Mouse (Mus musculus) right cerebral cortex, postnatal 36 days (tissue): ENCODE data around the gene Phldb2.

Source experiments
- DNase-seq, 2 experiments: peaks; one replicate each; pipeline ENCODE4 v3.0.0; 2022; ENCODE audit warnings: low spot score in 2 of 2, mixed read lengths in 1 of 2

Phldb2 gene

DNA sequence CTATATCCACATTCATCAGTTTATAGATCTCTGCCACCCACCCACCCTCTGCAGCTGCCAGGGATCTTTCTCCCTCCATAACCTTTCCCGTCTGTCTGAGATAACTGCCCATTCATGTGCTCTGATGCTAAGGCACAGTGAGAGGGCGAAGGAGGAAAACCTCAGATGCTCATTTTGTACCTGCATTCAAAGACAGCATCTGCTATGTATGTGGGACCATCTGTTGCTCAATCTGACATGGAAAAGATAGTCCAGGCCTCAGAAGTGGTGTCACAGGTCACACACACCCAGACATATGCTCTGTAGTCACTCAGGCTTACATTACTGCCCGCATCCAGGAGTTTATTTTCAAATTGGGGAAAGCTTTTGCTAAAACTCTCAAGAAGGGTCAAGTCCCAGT is 112.4 kb downstream of the Phldb2 start:
- DNase-seq = no peak

GRCm38 (mm10) chr16:45837541-45838342 is 115.7 kb downstream of the Phldb2 start:
- no peak for DNase-seq

DNA sequence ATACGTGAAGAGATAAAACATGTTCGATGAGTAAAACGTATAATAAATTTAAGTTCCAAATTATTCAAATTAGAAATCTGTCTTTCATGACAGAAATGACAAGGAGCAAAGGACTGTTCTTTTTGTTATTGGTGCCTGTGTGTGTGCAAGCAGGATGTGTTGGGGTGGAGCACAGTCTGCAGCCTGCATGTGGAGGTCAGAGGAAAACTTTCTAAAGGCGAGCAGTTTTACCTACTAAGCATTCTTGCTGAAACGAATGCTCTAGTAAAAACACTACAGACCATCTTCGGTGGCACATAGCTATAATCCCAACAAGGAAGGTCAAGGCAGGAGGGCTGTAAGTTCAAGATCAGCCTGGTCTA is 120.7 kb downstream of the Phldb2 start:
- DNase-seq = no peak

- DNase-seq = no peak
Observed at GRCm38 (mm10) chr16:45832061-45832746, 121.2 kb downstream of the Phldb2 start.

GRCm38 (mm10) chr16:45831094-45831872 is 122.1 kb downstream of the Phldb2 start:
- no peak for DNase-seq

DNA sequence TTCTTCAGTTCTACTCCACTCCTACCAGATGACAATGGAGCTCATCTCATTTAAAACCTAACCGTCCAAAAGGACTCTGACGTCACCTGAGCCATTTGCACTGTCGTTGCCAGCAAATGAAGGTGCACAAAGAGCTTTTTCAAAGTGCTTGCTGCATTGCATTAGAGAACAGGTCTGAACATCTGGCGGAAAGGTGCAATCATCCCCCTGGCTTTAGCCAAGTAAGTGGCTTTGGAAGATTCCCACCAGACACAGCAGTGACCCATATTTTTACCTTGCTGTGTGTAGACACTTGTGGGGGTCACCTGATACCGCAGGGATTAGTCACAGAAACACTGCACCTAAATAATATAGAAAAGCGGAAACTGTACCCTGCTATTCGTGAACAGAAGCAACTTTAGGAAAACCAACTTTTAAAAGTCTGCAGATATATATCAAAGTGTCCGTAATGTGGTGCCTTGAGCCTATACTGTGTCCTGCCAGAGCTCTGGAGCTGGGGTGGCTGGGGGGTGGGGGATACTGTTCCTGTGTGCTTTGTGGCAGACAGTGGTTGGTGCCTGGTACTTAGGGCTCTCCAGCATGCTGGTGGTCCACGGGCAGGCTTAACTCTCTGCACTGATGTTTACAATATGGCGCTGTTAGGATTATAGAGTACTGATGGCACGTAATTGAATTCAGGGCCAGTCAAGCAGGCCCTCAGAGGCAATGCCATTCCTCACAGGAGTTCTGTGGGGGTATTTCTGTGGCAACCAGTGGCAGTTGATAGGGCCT is 123.1 kb downstream of the Phldb2 start:
- no peak for DNase-seq

DNA sequence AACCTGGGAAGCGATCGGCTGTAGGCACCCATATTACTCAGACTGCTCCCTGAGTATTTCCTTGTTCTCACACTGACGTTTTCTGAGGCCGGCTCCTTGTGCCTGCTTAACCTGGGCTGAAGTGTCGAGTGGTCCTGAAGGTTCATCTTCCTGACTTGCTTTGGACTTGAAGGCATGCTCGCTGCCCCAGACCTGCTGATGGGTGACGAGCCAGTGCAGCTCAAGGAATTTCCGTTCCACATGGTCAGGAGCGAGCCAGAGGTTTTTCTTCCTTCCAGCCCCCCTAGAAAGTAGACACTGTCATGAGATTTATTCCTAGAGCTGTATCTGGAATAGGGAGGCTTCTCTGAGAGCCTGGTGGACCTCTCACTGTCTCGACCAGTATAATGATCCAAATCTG is 128.1 kb downstream of the Phldb2 start:
- DNase-seq = no peak

DNA sequence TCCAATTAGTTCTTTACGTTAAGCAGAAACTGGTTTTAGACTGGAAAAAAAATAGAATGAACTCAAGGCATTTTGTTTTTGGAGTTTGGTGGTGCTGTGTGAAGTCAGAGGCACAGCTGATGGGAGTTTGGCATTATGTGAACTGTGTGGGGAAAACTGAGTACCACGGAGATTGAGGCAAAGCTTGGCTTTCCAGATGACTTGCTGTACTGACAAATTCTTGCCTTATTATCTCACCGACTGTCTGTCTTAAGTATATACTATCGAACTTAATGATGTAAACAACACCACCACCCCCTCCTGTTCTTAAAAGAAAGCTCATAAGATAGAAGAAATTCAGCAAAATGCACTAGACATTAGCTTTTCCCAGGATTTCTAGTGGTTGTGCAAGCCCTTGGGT is 129.4 kb downstream of the Phldb2 start:
- no peak for DNase-seq

DNA sequence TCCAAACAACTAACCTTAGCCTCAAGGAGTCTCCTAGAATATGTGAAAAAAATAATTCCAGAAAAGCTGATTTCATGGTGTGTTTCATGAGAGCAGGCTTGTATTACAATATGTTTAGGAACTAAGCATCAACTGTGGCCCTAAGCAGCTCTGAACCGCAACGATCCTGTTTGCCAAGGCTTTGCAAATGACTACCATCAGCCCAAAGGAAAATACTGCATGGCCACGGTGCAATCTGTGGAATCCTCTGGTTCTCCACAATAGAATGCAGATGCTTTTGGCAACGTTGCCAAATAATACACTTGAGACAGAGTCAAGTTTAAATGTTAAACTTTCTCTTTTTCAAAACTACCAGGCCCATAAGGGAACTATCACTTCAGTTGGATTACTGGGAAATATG is 133.5 kb downstream of the Phldb2 start:
- DNase-seq = no peak

GRCm38 (mm10) chr16:45817795-45818194 is 135.6 kb downstream of the Phldb2 start:
- DNase-seq = no peak

GRCm38 (mm10) chr16:45816670-45817069 is 136.7 kb downstream of the Phldb2 start:
- DNase-seq = no peak

DNA sequence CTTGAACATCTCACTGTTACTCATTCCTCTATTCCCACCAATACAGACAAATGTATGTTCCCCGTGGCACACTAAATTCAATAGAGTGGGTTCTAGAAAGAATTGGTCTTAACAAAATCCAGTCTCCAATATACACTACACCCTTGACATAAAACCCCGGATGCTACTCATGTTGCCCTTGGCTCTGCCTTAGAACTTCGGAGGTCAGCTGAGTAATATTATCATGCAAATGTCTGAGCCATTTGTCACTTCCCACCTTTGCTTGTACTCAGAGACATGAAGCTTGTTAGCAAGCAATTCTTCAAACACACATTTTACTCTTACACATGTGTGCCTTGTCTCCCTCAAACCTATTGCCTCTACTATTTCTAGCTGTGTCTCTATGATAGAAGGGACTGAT is 138.8 kb downstream of the Phldb2 start:
- no peak for DNase-seq

GRCm38 (mm10) chr16:45811788-45812187 is 141.6 kb downstream of the Phldb2 start:
- no peak for DNase-seq

- DNase-seq = peak; percentile 48 to 72
Observed at GRCm38 (mm10) chr16:45810829-45811326, 142.5 kb downstream of the Phldb2 start.

DNA sequence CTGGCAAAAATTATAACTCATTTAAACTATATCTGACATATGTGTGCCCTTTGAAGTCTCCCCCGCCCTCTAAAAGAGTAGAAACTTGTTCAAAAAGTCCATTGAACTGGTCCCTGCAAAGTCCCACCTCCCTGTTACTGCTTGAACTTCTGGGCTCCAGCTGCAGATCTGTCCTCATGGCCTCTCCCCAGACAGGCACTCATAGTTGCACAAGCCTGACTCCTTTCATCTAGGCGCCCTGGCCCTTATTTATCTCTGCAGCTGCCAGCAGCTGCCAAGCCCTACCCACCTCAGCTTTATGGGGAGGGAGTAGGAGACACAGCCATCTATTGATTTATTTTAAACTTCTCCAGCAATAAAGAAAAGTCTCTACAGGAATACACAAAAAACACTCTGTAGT is 143.2 kb downstream of the Phldb2 start:
- no peak for DNase-seq

- no peak for DNase-seq
Observed at GRCm38 (mm10) chr16:45804708-45805107, 148.7 kb downstream of the Phldb2 start.

- DNase-seq = no peak
Observed at GRCm38 (mm10) chr16:45800406-45800805, 153.0 kb downstream of the Phldb2 start.

DNA sequence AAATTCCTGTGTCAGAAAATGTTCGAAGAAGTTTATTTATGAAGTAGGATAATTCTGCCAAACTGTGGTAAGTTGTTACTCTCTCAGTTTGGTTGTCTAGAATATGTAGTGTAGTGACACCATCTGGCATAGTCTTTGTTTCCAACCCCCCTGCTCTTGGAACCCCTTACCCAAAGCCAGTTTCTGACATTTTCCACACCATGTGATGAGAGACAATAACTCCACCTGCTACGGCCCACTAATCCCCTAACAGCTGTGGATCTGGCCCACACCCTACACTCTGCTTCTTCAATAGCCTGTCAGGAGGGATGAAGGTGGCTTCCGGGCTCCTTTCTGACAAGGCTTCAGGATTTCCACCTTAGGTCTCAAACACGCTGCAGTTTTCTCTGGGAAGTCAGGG is 154.2 kb downstream of the Phldb2 start:
- DNase-seq = no peak

DNA sequence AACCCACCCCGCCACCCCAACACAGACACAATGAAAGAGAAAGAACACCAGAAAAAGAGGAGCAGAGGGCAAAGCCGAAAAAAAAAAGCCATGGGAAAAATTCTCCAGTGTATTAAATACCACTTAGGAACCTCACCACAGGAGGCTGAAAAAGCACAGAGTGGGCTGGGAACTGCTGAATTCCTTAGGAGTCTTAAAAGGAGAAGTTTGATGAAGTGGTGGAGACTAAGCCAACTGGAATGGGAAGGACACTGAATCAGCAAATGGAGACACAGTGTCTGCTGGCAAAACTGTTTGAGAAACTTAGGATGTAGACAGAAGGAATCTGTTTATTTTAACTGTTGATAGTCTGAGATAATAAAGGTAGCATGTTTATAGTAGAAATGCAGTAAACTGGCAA is 154.8 kb downstream of the Phldb2 start:
- DNase-seq = no peak

DNA sequence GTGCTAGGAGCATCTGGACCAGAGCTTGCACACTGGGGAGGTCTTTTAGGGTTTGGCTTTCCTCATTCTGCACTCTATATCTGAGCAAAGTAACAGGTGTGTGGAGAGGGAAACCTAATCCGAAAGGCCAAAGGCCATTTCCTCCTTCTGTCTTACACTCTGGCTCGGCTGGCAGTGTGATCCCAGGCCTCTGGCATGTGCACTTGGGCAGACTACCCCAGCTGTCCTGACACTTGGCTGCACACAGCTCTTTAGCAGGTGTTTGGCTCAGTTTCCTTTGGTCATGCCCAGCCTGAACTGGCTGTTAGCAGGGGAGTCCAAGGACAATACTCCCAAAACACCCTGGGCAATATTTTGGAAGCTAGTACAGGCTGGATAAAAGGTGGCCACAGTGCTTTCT is 156.6 kb downstream of the Phldb2 start:
- DNase-seq = no peak

DNA sequence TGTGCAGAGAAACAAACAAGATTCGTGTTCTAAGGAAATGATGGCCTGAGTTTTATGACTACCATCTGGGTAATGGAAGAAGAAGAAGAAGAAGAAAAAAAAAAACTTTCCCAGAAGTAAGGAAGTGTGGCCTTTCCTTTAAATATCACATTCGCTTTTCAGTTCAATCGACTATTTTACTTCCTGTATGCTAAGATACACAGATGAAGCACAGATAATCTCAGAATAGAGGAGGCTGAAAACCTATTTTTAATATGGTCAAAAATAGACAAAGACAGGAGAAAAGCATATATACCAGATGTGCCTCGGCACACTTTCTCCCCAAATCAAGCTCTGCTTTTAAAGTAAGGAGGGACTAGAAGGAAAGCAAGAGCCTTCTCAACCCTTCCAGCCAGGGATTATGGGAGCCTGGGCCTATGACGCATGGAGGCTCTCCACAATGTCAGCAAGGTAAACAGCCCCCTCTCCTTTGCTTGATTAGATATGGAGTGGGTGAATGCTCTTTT is 158.2 kb downstream of the Phldb2 start:
- DNase-seq = peak in 1 of 2 experiments; percentile 12
